9 mouse cellular contexts compared by ENCODE assay signal in the genomic region with DNA sequence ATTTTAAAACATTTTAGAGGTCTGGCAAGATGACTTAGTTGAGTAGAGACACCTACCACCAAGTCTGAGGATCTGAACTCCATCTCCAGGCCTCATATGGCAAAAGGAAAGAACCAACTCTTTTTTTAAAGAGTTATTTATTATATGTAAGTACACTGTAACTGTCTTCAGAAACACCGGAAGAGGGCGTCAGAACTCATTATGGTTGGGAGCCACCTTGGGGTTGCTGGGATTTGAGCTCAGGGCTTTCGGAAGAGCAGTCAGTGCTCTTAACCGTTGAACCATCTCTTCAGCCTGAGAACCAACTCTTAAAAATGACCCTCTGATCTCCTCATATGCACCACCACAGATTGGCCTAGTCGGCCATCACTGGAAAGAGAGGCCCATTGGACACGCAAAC. TPM values are rescaled to one million over a fixed set of nuclear protein-coding genes. Genes with fewer than 3 reads are reported as not detected.
A peak's percentile ranks its signal among the peaks of the same experiment; 100 is the strongest.
DNase-seq lines count a peak whose midpoint lies in the region; ATAC-seq and TF ChIP-seq lines count a peak whose summit lies in the region.
"Had no signal": no experiment of that assay in that cellular context is flagged by ENCODE, and none has a peak within 500 bp of the region (broad histone marks: within the 10 kb centered on the region; RNA-seq: fewer than 3 reads in every experiment).

No protein-coding gene starts in this region.

- no peak for TF ChIP-seq POLR2A in testis, adult 2 months (IDR thresholded peaks at IDR 0.05; ENCODE audit: control insufficient read depth, low read depth, low read length)

- 0 out of 2 replicates have a peak, but pooled peaks cover 5% of the 10 kb centered on the region for H3K9me3 ChIP-seq in heart, embryonic 13.5 days
- no peaks in the 10 kb centered on the region for H3K9me3 ChIP-seq in liver, embryonic 12.5 days (replicated peaks)

- no peak overlapping the region for H3K4me3 ChIP-seq in heart, embryonic 13.5 days
- peak overlapping the region; percentile 82 for H3K4me3 ChIP-seq in testis, adult 2 months (ENCODE audit: control insufficient read depth, low read depth, low read length)
- H3K4me3 ChIP-seq in liver, embryonic 12.5 days: peak overlapping the region; percentile 91; the same call in 1 of the 2 replicates

- H3K27ac ChIP-seq in heart, embryonic 13.5 days (replicated peaks): peak overlapping the region; percentile 91; the same call in 1 of the 2 replicates
- peak overlapping the region; percentile 90 for H3K27ac ChIP-seq in testis, adult 2 months (ENCODE audit: control insufficient read depth, insufficient read depth, low read depth, low read length)
- H3K27ac ChIP-seq in liver, embryonic 12.5 days: 0 out of 2 replicates have a peak overlapping the region, but pooled peaks have one; percentile 89

- peaks cover 11% of the 10 kb centered on the region for H3K4me1 ChIP-seq in heart, embryonic 13.5 days
- H3K4me1 ChIP-seq in testis, adult 2 months (ENCODE audit: control insufficient read depth, insufficient read depth, low read length): peaks cover 9% of the 10 kb centered on the region
- H3K4me1 ChIP-seq in liver, embryonic 12.5 days: peaks cover 37% of the 10 kb centered on the region

- H3K9ac ChIP-seq in heart, embryonic 13.5 days: no peak overlapping the region
- no peak overlapping the region for H3K9ac ChIP-seq in liver, embryonic 12.5 days

- DNase-seq in heart, adult 11 months: no peak
- DNase-seq in testis, postnatal 10 days (ENCODE audit: low spot score): no peak
- no peak for DNase-seq in embryo, embryonic 9.5 days (ENCODE audit: extremely low spot score)
- no peak for DNase-seq in kidney, postnatal 36 days
- no peak for DNase-seq in thymus, postnatal 0 days (ENCODE audit: low spot score)
- DNase-seq: adrenal gland, postnatal 14 days had no signal

- 83% methylated on average over 6 of the region's 6 CpGs for WGBS in heart, embryonic 13.5 days
- WGBS in liver, embryonic 12.5 days (ENCODE audit: insufficient replicate concordance): 85% methylated on average over 6 of the region's 6 CpGs

- H3K4me2 ChIP-seq in heart, embryonic 13.5 days: peak overlapping the region; percentile 86
- H3K4me2 ChIP-seq in liver, embryonic 12.5 days: peak overlapping the region; percentile 87

- peaks cover 31% of the 10 kb centered on the region for H3K36me3 ChIP-seq in heart, embryonic 13.5 days
- peaks cover 4% of the 10 kb centered on the region for H3K36me3 ChIP-seq in testis, adult 2 months (ENCODE audit: control insufficient read depth, insufficient read depth, low read length)
- peaks cover 31% of the 10 kb centered on the region for H3K36me3 ChIP-seq in liver, embryonic 12.5 days

- ATAC-seq in heart, embryonic 13.5 days (ENCODE audit: extremely low read depth, insufficient number of reproducible peaks, low FRiP score, low TSS enrichment): no peak
- ATAC-seq in liver, embryonic 12.5 days: no peak

- no peak for TF ChIP-seq CTCF in testis, adult 2 months (IDR thresholded peaks at IDR 0.05; ENCODE audit: control insufficient read depth, insufficient read depth, insufficient replicate concordance, low read depth, low read length)

- H3K27me3 ChIP-seq in heart, embryonic 13.5 days (replicated peaks): no peaks in the 10 kb centered on the region
- H3K27me3 ChIP-seq in testis, adult 2 months (ENCODE audit: control insufficient read depth, insufficient read depth, low read length): no peaks in the 10 kb centered on the region
- no peaks in the 10 kb centered on the region for H3K27me3 ChIP-seq in liver, embryonic 12.5 days (replicated peaks)

RNA-seq across cellular contexts. Expression of gene Ppan, which starts 0.8 kb away (rescaled TPM):
- polyA plus RNA-seq in heart, embryonic 13.5 days (2015; fragmentation: Nextera tagmentation; extraction: Ambion mirVana): 40.6 and 41.9 TPM in 2 replicates
- polyA plus RNA-seq in testis, adult 2 months (2012; rRNA removed): 28.4 and 32.2 TPM in 2 replicates
- 124 and 132 TPM in 2 replicates for polyA plus RNA-seq in liver, embryonic 12.5 days (2016; fragmentation: Nextera tagmentation; extraction: Ambion mirVana)
- 74.4 and 83.0 TPM in 2 replicates for polyA plus RNA-seq in thymus, postnatal 0 days (2015; fragmentation: Nextera tagmentation; extraction: Ambion mirVana)

RNA-seq across cellular contexts. Expression of gene Angptl6, which starts 7.7 kb away (rescaled TPM):
- 2.5 and 3.1 TPM in 2 replicates for polyA plus RNA-seq in heart, embryonic 13.5 days (2015; fragmentation: Nextera tagmentation; extraction: Ambion mirVana)
- polyA plus RNA-seq in testis, adult 2 months (2012; rRNA removed): 0.88 and 1.1 TPM in 2 replicates
- polyA plus RNA-seq in liver, embryonic 12.5 days (2016; fragmentation: Nextera tagmentation; extraction: Ambion mirVana): 10.5 and 11.3 TPM in 2 replicates
- 6.7 and 7.3 TPM in 2 replicates for polyA plus RNA-seq in thymus, postnatal 0 days (2015; fragmentation: Nextera tagmentation; extraction: Ambion mirVana)

RNA-seq across cellular contexts. Expression of gene Eif3g, which starts 11.2 kb away (rescaled TPM):
- polyA plus RNA-seq in heart, embryonic 13.5 days (2015; fragmentation: Nextera tagmentation; extraction: Ambion mirVana): 214 and 249 TPM in 2 replicates
- polyA plus RNA-seq in testis, adult 2 months (2012; rRNA removed): 223 and 282 TPM in 2 replicates
- 303 and 313 TPM in 2 replicates for polyA plus RNA-seq in liver, embryonic 12.5 days (2016; fragmentation: Nextera tagmentation; extraction: Ambion mirVana)
- 303 and 310 TPM in 2 replicates for polyA plus RNA-seq in thymus, postnatal 0 days (2015; fragmentation: Nextera tagmentation; extraction: Ambion mirVana)

RNA-seq across cellular contexts. Expression of gene A230050P20Rik, which starts 18.7 kb away (rescaled TPM):
- polyA plus RNA-seq in heart, embryonic 13.5 days (2015; fragmentation: Nextera tagmentation; extraction: Ambion mirVana): 6.5 and 6.9 TPM in 2 replicates
- polyA plus RNA-seq in testis, adult 2 months (2012; rRNA removed): 2.6 and 3.1 TPM in 2 replicates
- polyA plus RNA-seq in liver, embryonic 12.5 days (2016; fragmentation: Nextera tagmentation; extraction: Ambion mirVana): 7.9 TPM in 2 replicates
- 9.2 and 15.1 TPM in 2 replicates for polyA plus RNA-seq in thymus, postnatal 0 days (2015; fragmentation: Nextera tagmentation; extraction: Ambion mirVana)
